Mouse (Mus musculus): ENCODE measurements at regions not wholly inside any gene's neighbourhood (a gene's known extent, or its start where the extent isn't known, plus 50 kb on each side); places are given as distances from the start of the nearest gene placed in this dataset.

DNA sequence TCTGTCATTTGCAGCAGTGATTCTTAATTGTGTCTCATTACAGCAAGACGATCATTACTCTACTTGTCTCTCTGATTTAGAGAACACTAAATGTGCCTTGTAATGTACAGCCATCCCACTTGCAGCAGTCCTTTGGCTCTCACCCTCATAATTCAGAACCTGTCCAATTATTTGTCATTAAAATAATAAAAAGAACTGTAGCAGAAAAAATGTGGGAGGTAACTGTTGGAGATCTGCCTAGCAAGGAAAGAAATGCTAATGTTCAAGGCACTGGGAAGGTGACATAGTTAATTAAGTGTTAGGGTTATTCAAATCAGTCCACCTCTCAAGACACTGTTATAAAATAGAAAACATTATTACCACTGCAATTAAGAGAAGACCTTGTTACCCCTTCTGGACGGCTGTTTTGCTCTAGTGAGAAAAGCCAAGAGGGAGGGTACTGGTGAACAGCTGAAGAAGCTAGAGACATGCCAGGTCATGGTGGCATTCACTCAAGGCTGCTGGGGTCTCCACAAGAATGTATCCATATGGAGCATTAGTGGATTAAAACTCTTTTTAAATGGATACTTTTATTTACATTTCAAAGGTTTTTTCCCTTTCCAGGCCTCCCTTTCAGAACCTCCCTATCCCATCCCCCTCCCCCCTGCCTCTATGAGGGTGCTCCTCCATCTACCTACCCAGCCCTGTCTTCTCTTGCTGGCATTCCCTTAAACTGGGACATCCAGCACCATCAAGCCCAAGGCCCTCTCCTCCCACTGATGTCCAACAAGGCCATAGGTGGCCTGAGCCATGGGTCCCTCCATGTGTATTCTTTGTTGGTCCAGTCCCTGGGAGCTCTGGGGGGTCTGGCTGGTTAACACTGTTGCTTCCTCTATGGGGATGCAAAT is 69.4 kb downstream of the Gm11487 start:
- peak; percentile 1 for DNase-seq (ENCODE audit: low read depth, low spot score)
